Mouse (Mus musculus) heart, adult 2 months (tissue): ENCODE data around the gene Fcgrt.

Source experiments
- CTCF ChIP-seq: fragments of 200-600 bp; IDR thresholded peaks from 2 replicates; pipeline ENCODE4 v1.8.1; 2022; ENCODE audit warnings: antibody characterized with exemption, mild to moderate bottlenecking, moderate library complexity
- EP300 ChIP-seq: fragments of 200-500 bp; IDR thresholded peaks from 2 replicates; pipeline ENCODE4 v1.6.1; 2011; ENCODE audit warnings: low read depth, low read length, control low read depth; ENCODE audit not compliant: insufficient read depth
- POLR2A ChIP-seq: fragments of 200-500 bp; IDR thresholded peaks from 2 replicates; pipeline ENCODE4 v1.6.1; 2011; ENCODE audit warnings: mild to moderate bottlenecking, low read depth, low read length, control low read depth; ENCODE audit not compliant: insufficient read depth

GRCm38 (mm10) chr7:45052181-45052861, 51.3 kb downstream of the Fcgrt start:
- no peak for TF ChIP-seq CTCF
- TF ChIP-seq EP300: no peak
- no peak for TF ChIP-seq POLR2A
